Mouse (Mus musculus) E14TG2a.4 (cell line): ENCODE measurements at regions not wholly inside any gene's neighbourhood (a gene's known extent, or its start where the extent isn't known, plus 50 kb on each side); places are given as distances from the start of the nearest gene placed in this dataset.

Experiments used
- CTCF ChIP-seq: conservative IDR thresholded peaks from 2 replicates; pipeline ENCODE4 v1.5.1; 2014; ENCODE audit warnings: low read length
- NANOG ChIP-seq: IDR thresholded peaks from 2 replicates; pipeline ENCODE4 v1.6.1; 2014; ENCODE audit warnings: borderline replicate concordance, low read length, mixed read lengths
- POU5F1 ChIP-seq: IDR thresholded peaks from 2 replicates; pipeline ENCODE4 v1.6.1; 2014; ENCODE audit warnings: low read length, borderline replicate concordance

DNA sequence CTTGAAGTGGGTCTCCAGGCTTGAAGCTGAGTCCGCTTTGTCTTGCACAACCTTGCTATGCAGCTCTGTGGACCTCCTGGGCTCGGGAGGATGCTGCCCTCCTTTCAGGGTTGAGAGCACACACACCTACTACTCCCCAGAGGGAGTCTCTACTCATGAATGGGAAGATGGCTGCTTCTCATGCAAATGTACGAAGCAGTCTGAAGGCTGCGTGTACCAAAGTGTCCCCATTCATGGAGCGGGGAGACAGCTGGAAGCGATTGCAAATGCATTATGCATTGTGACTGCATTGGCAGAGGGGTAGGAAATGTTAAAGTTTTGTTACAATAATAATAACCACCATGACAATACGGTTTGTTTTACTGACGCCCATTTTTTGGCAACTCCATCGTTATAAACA lies 347.8 kb downstream of the Vrk1 start:
- TF ChIP-seq CTCF (no peak), NANOG (peak; percentile 43; the same call in 1 of the 2 replicates), POU5F1 (no peak)
